Mouse (Mus musculus) heart, adult 2 months (tissue): Measurements from ENCODE around the gene Rbm19. TPM values are rescaled to one million over a fixed set of nuclear protein-coding genes. Genes with fewer than 3 reads are reported as not detected.
A peak's percentile ranks its signal among the peaks of the same experiment; 100 is the strongest.

Source experiments
- DNase-seq, 2 experiments: peaks; one replicate each; pipeline ENCODE4 v3.0.0; 2021
- H3K27ac ChIP-seq: fragments of 200-600 bp; 2 replicates; pipeline ENCODE4 v1.8.1; 2022
- H3K27me3 ChIP-seq: fragments of 200-500 bp; 2 replicates; pipeline ENCODE4 v1.6.1; 2012; ENCODE audit warnings: mild to moderate bottlenecking, low read length, inconsistent platforms, mixed read lengths; ENCODE audit not compliant: control insufficient read depth, insufficient read depth
- H3K36me3 ChIP-seq: fragments of 200-500 bp; 2 replicates; pipeline ENCODE4 v1.6.1; 2012; ENCODE audit warnings: low read length, inconsistent platforms; ENCODE audit not compliant: control insufficient read depth, insufficient read depth
- H3K4me1 ChIP-seq: fragments of 200-500 bp; 2 replicates; pipeline ENCODE4 v1.6.1; 2011; ENCODE audit warnings: low read length; ENCODE audit not compliant: control insufficient read depth, insufficient read depth
- H3K4me3 ChIP-seq: fragments of 200-600 bp; 2 replicates; pipeline ENCODE4 v1.8.1; 2022
- H3K79me2 ChIP-seq: fragments of 200-500 bp; replicated peaks from 2 replicates; pipeline ENCODE4 v1.6.1; 2012; ENCODE audit warnings: mild to moderate bottlenecking, inconsistent platforms, low read length, moderate library complexity, mixed read lengths; ENCODE audit not compliant: control insufficient read depth, insufficient read depth
- H3K9ac ChIP-seq: fragments of 200-500 bp; 2 replicates; pipeline ENCODE4 v1.6.1; 2012; ENCODE audit warnings: low read depth, mild to moderate bottlenecking, control low read depth, inconsistent platforms, low read length, mixed read lengths
- CTCF ChIP-seq: fragments of 200-600 bp; IDR thresholded peaks from 2 replicates; pipeline ENCODE4 v1.8.1; 2022; ENCODE audit warnings: antibody characterized with exemption, mild to moderate bottlenecking, moderate library complexity
- EP300 ChIP-seq: fragments of 200-500 bp; IDR thresholded peaks from 2 replicates; pipeline ENCODE4 v1.6.1; 2011; ENCODE audit warnings: low read depth, low read length, control low read depth; ENCODE audit not compliant: insufficient read depth
- POLR2A ChIP-seq: fragments of 200-500 bp; IDR thresholded peaks from 2 replicates; pipeline ENCODE4 v1.6.1; 2011; ENCODE audit warnings: mild to moderate bottlenecking, low read depth, low read length, control low read depth; ENCODE audit not compliant: insufficient read depth
- WGBS: fragments of 180-500 bp; shearing (Covaris S2); methylation state at CpG from one replicate; pipeline ENCODE4 v1.1.7; 2018; 5-methylcytosine and 5-hydroxymethylcytosine counted together
- intact Hi-C: fragments of 180-260 bp; cut with DNase I; formaldehyde crosslinking; loops from one replicate; pipeline ENCODE4 v1.15.1; 2025
- polyA plus RNA-seq: library from polyadenylated mRNA; depleted of rRNA; stranded (reverse); fragments of >200 nt; gene quantifications from 2 replicates; pipeline ENCODE4 v1.2.3, GENCODE M21; 2012
- total RNA-seq, 2 experiments: library from RNA; stranded (reverse); gene quantifications; 2 replicates each; pipeline ENCODE4 v1.2.3; 2021

Rbm19 gene
- total and polyA plus RNA-seq, 3 experiments: 11.6 to 22.1 (median 19.6) TPM

DNA sequence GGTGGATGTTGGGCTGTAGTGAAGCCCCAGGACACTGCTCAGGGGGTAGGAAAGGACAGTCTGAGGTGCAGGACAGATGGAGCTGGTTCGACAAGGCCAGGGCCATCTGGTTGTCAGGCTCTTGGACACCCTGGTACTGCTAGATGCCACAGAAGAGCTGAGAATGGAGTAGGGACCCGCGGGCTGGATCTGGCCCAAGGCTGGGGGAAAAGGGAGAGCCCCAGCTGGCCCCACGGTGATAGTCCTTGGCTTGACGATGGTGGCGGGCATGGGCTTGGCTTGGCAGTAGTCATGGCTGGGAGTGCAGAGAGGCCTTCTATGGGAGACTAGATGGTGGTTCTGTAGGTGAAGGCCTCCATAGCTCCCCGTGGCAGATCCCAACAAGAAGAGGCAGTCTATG, 12.8 kb downstream of the Rbm19 start:
- Histone ChIP-seq H3K9ac (no peak overlapping the region), H3K79me2 (no peaks in the 10 kb centered on the region), H3K4me3 (no peak overlapping the region), H3K4me1 (no peaks in the 10 kb centered on the region), H3K27ac (no peak overlapping the region), H3K27me3 (no peaks in the 10 kb centered on the region), H3K36me3 (no peaks in the 10 kb centered on the region)
- DNase-seq: no peak
- 97% methylated on average over 7 of the region's 7 CpGs for WGBS
- intact Hi-C loops: no loop called here
- TF ChIP-seq POLR2A (no peak), CTCF (no peak), EP300 (no peak)

- H3K4me3 ChIP-seq: no peak overlapping the region
- no peak overlapping the region for H3K27ac ChIP-seq
- H3K79me2 ChIP-seq: no peaks in the 10 kb centered on the region
- TF ChIP-seq EP300 (no peak), CTCF (0 out of 2 replicates have a peak, but pooled peaks have one; percentile 4)
- WGBS: 93% methylated on average over 7 of the region's 7 CpGs
- H3K9ac ChIP-seq: no peak overlapping the region
- H3K36me3 ChIP-seq: no peaks in the 10 kb centered on the region
- no peaks in the 10 kb centered on the region for H3K4me1 ChIP-seq
- intact Hi-C loops: no loop called here
- no peaks in the 10 kb centered on the region for H3K27me3 ChIP-seq
- no peak for DNase-seq
Measured at GRCm38 (mm10) chr5:120129761-120130160, 13.5 kb downstream of the Rbm19 start.

DNA sequence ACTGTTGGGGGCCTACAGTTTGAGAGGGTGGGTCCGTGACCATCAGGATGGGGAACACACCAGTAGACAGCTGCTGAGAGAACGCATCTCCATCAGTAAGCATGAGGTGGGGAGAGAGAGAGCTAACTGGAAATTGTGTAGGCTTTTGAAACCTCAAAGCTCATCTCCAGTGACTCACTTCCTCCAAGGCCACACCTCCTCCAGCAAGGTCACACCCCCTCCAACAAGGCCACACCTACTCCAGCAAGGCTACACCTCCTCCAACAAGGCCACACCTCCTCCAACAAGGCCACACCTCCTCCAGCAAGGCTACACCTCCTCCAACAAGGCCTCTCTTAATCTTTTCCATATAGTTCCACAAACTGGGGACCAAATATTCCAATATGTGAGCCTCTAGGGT, 13.9 kb downstream of the Rbm19 start:
- WGBS: 91% methylated on average over 2 of the region's 2 CpGs
- intact Hi-C loops: no loop called here
- Histone ChIP-seq H3K79me2 (no peaks in the 10 kb centered on the region), H3K27me3 (no peaks in the 10 kb centered on the region), H3K4me1 (no peaks in the 10 kb centered on the region), H3K36me3 (no peaks in the 10 kb centered on the region), H3K27ac (no peak overlapping the region), H3K9ac (no peak overlapping the region), H3K4me3 (no peak overlapping the region)
- DNase-seq: no peak
- TF ChIP-seq POLR2A: no peak
- no peak for TF ChIP-seq CTCF
- TF ChIP-seq EP300: no peak

DNA sequence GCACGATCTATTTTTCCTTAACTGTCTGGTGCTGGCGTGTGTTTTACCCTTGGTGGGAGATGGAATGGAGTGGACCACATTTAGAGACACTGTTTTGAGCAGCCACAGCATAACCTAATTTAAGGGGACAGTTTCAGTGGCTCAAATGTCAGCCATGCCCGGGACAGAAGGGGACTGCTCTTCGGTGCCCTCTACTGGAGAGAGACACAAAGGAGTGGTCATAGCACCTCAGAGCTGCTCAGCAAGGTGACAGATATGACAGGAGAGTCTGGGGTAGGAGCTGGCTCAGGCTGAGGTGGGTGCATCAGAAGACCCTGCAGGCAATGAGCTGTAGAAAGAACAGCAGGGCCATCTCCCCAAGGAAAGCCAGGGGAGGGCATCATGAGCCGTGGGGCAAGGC, 15.3 kb downstream of the Rbm19 start:
- WGBS: 66% methylated on average over 5 of the region's 5 CpGs
- DNase-seq: no peak
- intact Hi-C loops: no loop called here
- Histone ChIP-seq H3K4me1 (no peaks in the 10 kb centered on the region), H3K79me2 (no peaks in the 10 kb centered on the region), H3K27me3 (no peaks in the 10 kb centered on the region), H3K9ac (no peak overlapping the region), H3K27ac (no peak overlapping the region), H3K36me3 (no peaks in the 10 kb centered on the region), H3K4me3 (no peak overlapping the region)
- peak; percentile 76 for TF ChIP-seq CTCF
- no peak for TF ChIP-seq POLR2A
- no peak for TF ChIP-seq EP300

GRCm38 (mm10) chr5:120134000-120134399, 17.7 kb downstream of the Rbm19 start:
- Histone ChIP-seq H3K36me3 (no peaks in the 10 kb centered on the region), H3K9ac (no peak overlapping the region), H3K27me3 (no peaks in the 10 kb centered on the region), H3K4me3 (no peak overlapping the region), H3K27ac (no peak overlapping the region), H3K79me2 (no peaks in the 10 kb centered on the region), H3K4me1 (peaks cover 3% of the 10 kb centered on the region; the same call in 1 of the 2 replicates)
- no peak for TF ChIP-seq POLR2A
- TF ChIP-seq CTCF: peak; percentile 92
- no peak for TF ChIP-seq EP300
- 42% methylated on average over 6 of the region's 6 CpGs for WGBS
- peak; percentile 36 to 56 for DNase-seq
- intact Hi-C loops: no loop called here

DNA sequence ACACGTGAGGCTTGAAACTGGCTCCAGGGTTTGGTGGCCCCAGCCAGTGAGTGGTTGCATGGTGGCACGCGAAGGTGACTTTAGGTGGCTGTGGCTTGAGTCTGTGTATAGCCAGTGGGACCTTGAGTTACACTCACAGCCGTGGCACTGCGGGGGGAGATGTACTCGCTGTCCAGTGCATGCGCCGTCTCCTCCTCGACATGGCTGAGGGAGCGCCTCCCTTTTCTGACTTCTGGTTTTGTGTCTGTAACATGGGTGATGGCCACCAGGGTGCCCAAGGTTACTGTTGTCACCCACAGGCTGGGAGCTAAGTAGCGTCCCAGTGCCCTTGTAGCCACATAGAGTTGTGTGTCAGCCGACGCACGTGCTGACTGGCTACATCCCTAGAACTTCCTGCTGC, 19.1 kb downstream of the Rbm19 start:
- Histone ChIP-seq H3K27ac (no peak overlapping the region), H3K9ac (no peak overlapping the region)
- intact Hi-C loops: no loop called here

GRCm38 (mm10) chr5:120135823-120136222, 19.6 kb downstream of the Rbm19 start:
- no peak for TF ChIP-seq POLR2A
- TF ChIP-seq EP300: no peak
- no peak for TF ChIP-seq CTCF
- Histone ChIP-seq H3K4me3 (no peak overlapping the region), H3K27me3 (no peaks in the 10 kb centered on the region), H3K36me3 (no peaks in the 10 kb centered on the region), H3K9ac (no peak overlapping the region), H3K27ac (no peak overlapping the region), H3K4me1 (peaks cover 4% of the 10 kb centered on the region; the same call in 1 of the 2 replicates), H3K79me2 (no peaks in the 10 kb centered on the region)
- intact Hi-C loops: no loop called here
- WGBS: 64% methylated on average over 3 of the region's 3 CpGs
- no peak for DNase-seq

More for the DNA sequence above, 19.1 kb downstream of the Rbm19 start:
- Histone ChIP-seq H3K27me3 (no peaks in the 10 kb centered on the region), H3K4me1 (peaks cover 4% of the 10 kb centered on the region; the same call in 1 of the 2 replicates), H3K36me3 (no peaks in the 10 kb centered on the region), H3K79me2 (no peaks in the 10 kb centered on the region), H3K4me3 (no peak overlapping the region)
- 90% methylated on average over 14 of the region's 14 CpGs for WGBS
- DNase-seq: no peak
- no peak for TF ChIP-seq EP300
